Comparison of ENCODE assay signal across 14 mouse cellular contexts in the genomic region with DNA sequence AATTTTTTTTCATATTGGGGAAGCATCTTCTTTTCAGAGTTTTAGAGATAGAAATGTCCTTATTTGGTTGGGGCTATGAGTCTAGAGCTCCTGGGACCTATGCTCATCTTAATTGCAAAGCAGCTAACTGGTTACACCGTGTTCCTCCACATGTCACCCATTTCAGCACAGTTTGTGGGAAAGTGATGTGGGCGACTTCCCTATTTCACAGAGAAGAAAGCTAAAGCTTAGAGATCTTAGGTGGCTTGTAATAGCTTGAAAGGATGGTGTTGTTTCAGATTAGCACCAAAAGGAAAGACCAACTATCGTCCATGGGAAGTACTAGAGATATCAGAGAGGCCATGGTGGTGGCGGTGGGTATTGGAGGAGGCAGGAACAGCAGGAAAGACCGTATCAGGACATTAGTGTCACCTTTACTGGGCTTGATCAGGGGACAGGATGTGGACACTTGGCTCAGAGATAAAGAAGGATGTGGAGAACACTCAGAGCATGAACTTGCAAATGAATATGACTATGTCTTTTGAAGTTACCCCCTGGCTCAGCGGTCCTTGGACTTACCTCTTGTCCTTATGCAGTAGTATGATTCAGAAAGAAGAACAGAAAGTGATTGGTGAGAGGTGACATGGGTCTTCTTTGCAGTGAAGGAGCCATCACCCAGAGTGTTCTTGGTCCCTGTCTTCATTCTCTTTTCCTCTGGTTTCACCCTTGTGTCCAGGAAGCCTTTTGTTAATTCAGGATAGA.
A peak's percentile ranks its signal among the peaks of the same experiment; 100 is the strongest.
DNase-seq lines count a peak whose midpoint lies in the region; ATAC-seq and TF ChIP-seq lines count a peak whose summit lies in the region.
"Had no signal": no experiment of that assay in that cellular context is flagged by ENCODE, and none has a peak within 500 bp of the region (broad histone marks: within the 10 kb centered on the region; RNA-seq: fewer than 3 reads in every experiment).

No protein-coding gene starts in this region.

- no peak overlapping the region for H3K4me3 ChIP-seq in layer of hippocampus, adult 2 months
- H3K4me3 ChIP-seq in small intestine, adult 2 months (ENCODE audit: low read depth, low read length), result no peak overlapping the region
- no peak overlapping the region for H3K4me3 ChIP-seq in intestine, embryonic 16.5 days (ENCODE audit: low read length)
- H3K4me3 ChIP-seq: intestine, embryonic 15.5 days had no signal

- peak; percentile 21 for DNase-seq in layer of hippocampus, adult 9-11 months
- no peak for DNase-seq in layer of hippocampus, adult 2 months (ENCODE audit: low spot score in 2 of 2)
- DNase-seq in B cell, adult 2 months, result peak; percentile 78 to 83
- DNase-seq in heart, postnatal 14 days, result no peak
- DNase-seq in adrenal gland, adult (ENCODE audit: inconsistent age in 2 of 2, low spot score in 1 of 2), result no peak
- DNase-seq: cerebellum, adult 11-12 months; kidney, postnatal 10 days; right cerebral cortex, postnatal 14 days had no signal

- no peaks in the 10 kb centered on the region for H3K27me3 ChIP-seq in small intestine, adult 2 months (ENCODE audit: control insufficient read depth, insufficient read depth, low read length)
- H3K27me3 ChIP-seq in intestine, embryonic 16.5 days (replicated peaks; ENCODE audit: control insufficient read depth, insufficient read depth, low read length), result 0 out of 2 replicates have a peak, but pooled peaks cover 2% of the 10 kb centered on the region

- ATAC-seq in granulocyte monocyte progenitor cell, adult 5-6 weeks (replicated peaks; ENCODE audit: poor library complexity, severe bottlenecking), result peak; percentile 77
- no peak for ATAC-seq in intestine, embryonic 16.5 days
- ATAC-seq: forebrain, embryonic 16.5 days; intestine, embryonic 15.5 days had no signal

- peaks cover 3% of the 10 kb centered on the region; the same call in 1 of the 2 replicates for H3K4me1 ChIP-seq in small intestine, adult 2 months (ENCODE audit: control insufficient read depth, insufficient read depth, insufficient read length, low read length)
- H3K4me1 ChIP-seq in intestine, embryonic 16.5 days (ENCODE audit: control insufficient read depth, insufficient read depth, low read length), result no peaks in the 10 kb centered on the region
- H3K4me1 ChIP-seq: intestine, embryonic 15.5 days had no signal

- 73% methylated on average over 6 of the region's 6 CpGs for WGBS in small intestine, adult 2 months
- 85% methylated on average over 6 of the region's 6 CpGs for WGBS in intestine, embryonic 16.5 days

- H3K9me3 ChIP-seq in intestine, embryonic 16.5 days (ENCODE audit: control insufficient read depth, low read length), result no peaks in the 10 kb centered on the region
- H3K9me3 ChIP-seq: intestine, embryonic 15.5 days had no signal

- no peak overlapping the region for H3K4me2 ChIP-seq in intestine, embryonic 16.5 days (ENCODE audit: low read depth, low read length)
- H3K4me2 ChIP-seq: intestine, embryonic 15.5 days had no signal

- TF ChIP-seq CTCF in layer of hippocampus, adult 2 months (conservative IDR thresholded peaks at IDR 0.05), result no peak
- TF ChIP-seq CTCF in small intestine, adult 2 months (IDR thresholded peaks at IDR 0.05; ENCODE audit: extremely low read depth, insufficient read length, insufficient replicate concordance, low read depth, low read length), result no peak

- H3K36me3 ChIP-seq in small intestine, adult 2 months (ENCODE audit: control insufficient read depth, insufficient read depth, low read length), result no peaks in the 10 kb centered on the region
- no peaks in the 10 kb centered on the region for H3K36me3 ChIP-seq in intestine, embryonic 16.5 days (ENCODE audit: control insufficient read depth, insufficient read depth, low read length)
- H3K36me3 ChIP-seq: intestine, embryonic 15.5 days had no signal

- H3K27ac ChIP-seq in layer of hippocampus, adult 2 months, result no peak overlapping the region
- H3K27ac ChIP-seq in small intestine, adult 2 months (ENCODE audit: insufficient read depth, low read depth, low read length), result peak overlapping the region; percentile 43; the same call in 1 of the 2 replicates
- no peak overlapping the region for H3K27ac ChIP-seq in intestine, embryonic 16.5 days (ENCODE audit: low read length)
- H3K27ac ChIP-seq: intestine, embryonic 15.5 days; liver, embryonic 14.5 days had no signal

- no peak overlapping the region for H3K9ac ChIP-seq in intestine, embryonic 16.5 days (ENCODE audit: low read depth, low read length)
- H3K9ac ChIP-seq: intestine, embryonic 15.5 days; liver, embryonic 14.5 days had no signal

- intact Hi-C loops in heart, postnatal 14 days (cut with DNase I), result no loop called here

- TF ChIP-seq POLR2A in small intestine, adult 2 months (IDR thresholded peaks at IDR 0.05; ENCODE audit: low read depth, low read length), result no peak

Comparison
In these comparisons a context has a peak if more than half of its experiments do, and no peak if none do; other contexts are left out.
1. DNase-seq: peak in layer of hippocampus, adult 9-11 months (single experiment) and B cell, adult 2 months (2 of 2); none in layer of hippocampus, adult 2 months (0 of 2), heart, postnatal 14 days (0 of 2) and adrenal gland, adult (0 of 2).